Mouse (Mus musculus) cerebellum, adult 2 months (tissue): ENCODE measurements around the gene Plagl2. TPM values are rescaled to one million over a fixed set of nuclear protein-coding genes. Genes with fewer than 3 reads are reported as not detected.

Experiments used
- DNase-seq, 2 experiments: peaks; one replicate each; pipeline ENCODE4 v3.0.0; 2021
- H3K27ac ChIP-seq: fragments of 200-500 bp; 2 replicates; pipeline ENCODE4 v1.5.1; 2012; ENCODE audit warnings: low read length, control low read depth, inconsistent platforms; ENCODE audit not compliant: insufficient read depth
- H3K27me3 ChIP-seq: fragments of 200-500 bp; 2 replicates; pipeline ENCODE4 v1.6.1; 2012; ENCODE audit warnings: inconsistent platforms, mild to moderate bottlenecking, low read length, moderate library complexity; ENCODE audit not compliant: control insufficient read depth, insufficient read depth
- H3K4me1 ChIP-seq: fragments of 200-500 bp; 2 replicates; pipeline ENCODE4 v1.6.1; 2011; ENCODE audit warnings: low read length; ENCODE audit not compliant: control insufficient read depth, insufficient read depth
- H3K4me3 ChIP-seq: fragments of 200-500 bp; replicated peaks from 2 replicates; pipeline ENCODE3; 2011; ENCODE audit warnings: mild to moderate bottlenecking, low read depth, low read length, control low read depth; ENCODE audit not compliant: insufficient read depth
- CTCF ChIP-seq: fragments of 200-500 bp; IDR thresholded peaks from 2 replicates; pipeline ENCODE4 v1.5.1; 2011; ENCODE audit warnings: low read depth, mild to moderate bottlenecking, control low read depth, low read length, moderate library complexity, borderline replicate concordance; ENCODE audit not compliant: insufficient read depth
- POLR2A ChIP-seq: fragments of 200-500 bp; IDR thresholded peaks from 2 replicates; pipeline ENCODE4 v1.6.1; 2011; ENCODE audit warnings: low read length, control low read depth, borderline replicate concordance; ENCODE audit not compliant: insufficient read depth
- WGBS: fragments of 180-500 bp; shearing (Covaris S2); methylation state at CpG from one replicate; pipeline ENCODE4 v1.1.7; 2018; 5-methylcytosine and 5-hydroxymethylcytosine counted together
- polyA plus RNA-seq: library from polyadenylated mRNA; depleted of rRNA; stranded (reverse); fragments of >200 nt; gene quantifications from 2 replicates; pipeline ENCODE4 v1.2.3, GENCODE M21; 2012

Plagl2 gene
- polyA plus RNA-seq, 1 experiment: 4.8 TPM

DNA sequence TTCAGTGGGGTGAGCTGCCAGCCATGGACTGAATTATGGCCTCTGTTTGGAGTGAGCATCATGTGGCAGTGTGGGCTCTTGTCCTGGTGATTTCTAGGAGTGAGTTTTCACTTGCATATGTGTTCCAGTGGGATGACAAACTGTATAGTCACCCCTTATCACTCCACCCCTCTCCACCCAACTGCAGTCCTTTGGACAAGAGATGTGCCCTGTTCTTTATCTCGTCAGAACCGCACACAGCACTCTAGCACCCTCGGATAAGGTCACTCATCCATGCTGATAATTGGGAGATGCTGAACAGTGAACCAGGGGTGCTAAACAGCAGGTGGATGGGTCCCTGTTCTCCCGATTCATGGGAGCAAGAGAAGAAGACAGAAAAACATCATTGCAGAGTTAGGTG is 19.6 kb downstream of the Plagl2 start:
- H3K27me3 ChIP-seq: no peaks in the 10 kb centered on the region
- H3K27ac ChIP-seq: no peak overlapping the region
- DNase-seq: no peak
- TF ChIP-seq CTCF (no peak), POLR2A (no peak)
- H3K4me1 ChIP-seq: peaks cover 7% of the 10 kb centered on the region; the same call in 1 of the 2 replicates
- 88% methylated on average over 4 of the region's 4 CpGs for WGBS
- no peak overlapping the region for H3K4me3 ChIP-seq

DNA sequence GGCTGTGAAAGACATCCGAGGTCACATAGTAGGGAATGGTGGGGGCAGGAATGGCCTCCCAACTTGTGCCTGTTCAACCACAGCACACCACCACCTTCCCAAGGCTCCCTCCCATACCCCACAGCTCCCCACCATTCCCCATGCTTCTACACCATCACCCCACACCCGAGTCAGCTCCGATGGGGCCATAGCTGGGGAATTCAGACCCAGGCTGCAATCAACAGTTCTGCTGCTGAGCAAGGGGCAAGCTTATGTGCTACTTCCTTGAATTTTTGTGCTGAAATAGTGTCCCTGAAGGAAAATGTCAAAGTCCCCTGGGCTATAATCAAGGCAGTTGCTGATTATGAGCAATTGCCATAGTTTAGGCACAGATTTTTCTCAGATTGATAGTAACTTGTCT is 22.7 kb downstream of the Plagl2 start:
- Histone ChIP-seq H3K4me3 (no peak overlapping the region), H3K27ac (no peak overlapping the region), H3K27me3 (no peaks in the 10 kb centered on the region), H3K4me1 (no peaks in the 10 kb centered on the region)
- no peak for DNase-seq
- WGBS: 82% methylated on average over 3 of the region's 3 CpGs
- no peak for TF ChIP-seq CTCF
- no peak for TF ChIP-seq POLR2A

DNA sequence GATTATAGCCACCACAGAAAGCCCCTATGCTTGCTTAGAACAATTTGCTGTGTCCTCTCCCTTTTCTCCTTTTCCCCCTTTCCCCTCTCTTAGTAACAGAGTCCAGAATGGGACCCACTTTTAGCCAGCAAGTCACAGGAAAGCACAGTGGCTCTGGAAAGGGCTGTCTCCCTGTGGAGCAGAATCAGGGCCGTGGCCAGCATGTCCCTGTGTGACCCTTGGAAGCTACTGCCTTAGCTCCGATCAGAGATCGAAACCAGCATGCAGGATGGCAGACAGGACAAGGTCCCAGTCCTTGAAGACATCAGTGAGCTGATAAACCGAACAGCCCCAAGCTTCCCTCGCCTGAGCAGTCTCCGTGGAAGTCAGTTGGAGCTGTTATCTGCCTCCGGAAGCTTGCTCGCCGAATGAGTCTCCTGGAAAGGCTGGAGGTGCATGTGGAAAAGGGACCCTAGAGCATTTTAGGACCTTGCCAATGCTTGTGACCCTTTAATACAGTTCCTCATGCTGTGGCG is 23.3 kb downstream of the Plagl2 start:
- WGBS: 61% methylated on average over 10 of the region's 10 CpGs
- H3K4me3 ChIP-seq: no peak overlapping the region
- no peak overlapping the region for H3K27ac ChIP-seq
- no peak for TF ChIP-seq POLR2A
- TF ChIP-seq CTCF: no peak
- DNase-seq: no peak
- no peaks in the 10 kb centered on the region for H3K27me3 ChIP-seq
- H3K4me1 ChIP-seq: no peaks in the 10 kb centered on the region

DNA sequence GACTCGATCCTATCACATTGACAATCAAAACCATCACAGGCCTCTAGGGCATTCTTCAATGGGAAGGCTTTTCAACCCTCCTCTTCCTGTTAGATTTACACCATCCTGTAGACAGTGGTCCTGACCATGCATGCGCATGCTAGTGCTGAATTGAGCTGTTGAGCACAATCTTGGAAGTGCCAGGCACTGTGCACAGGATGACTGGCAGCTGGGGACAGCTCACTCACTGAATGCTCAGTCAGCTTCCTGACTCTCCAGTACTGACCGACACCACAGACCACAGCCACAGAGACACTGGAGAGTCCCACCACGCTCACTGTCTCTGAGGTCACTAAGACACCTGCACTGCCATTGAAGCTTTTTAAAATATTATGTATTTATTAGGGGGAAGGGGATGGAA is 25.8 kb downstream of the Plagl2 start:
- WGBS: 84% methylated on average over 4 of the region's 4 CpGs
- no peak overlapping the region for H3K27ac ChIP-seq
- no peak for TF ChIP-seq CTCF
- TF ChIP-seq POLR2A: no peak
- no peak overlapping the region for H3K4me3 ChIP-seq
- no peaks in the 10 kb centered on the region for H3K4me1 ChIP-seq
- no peak for DNase-seq
- H3K27me3 ChIP-seq: no peaks in the 10 kb centered on the region

DNA sequence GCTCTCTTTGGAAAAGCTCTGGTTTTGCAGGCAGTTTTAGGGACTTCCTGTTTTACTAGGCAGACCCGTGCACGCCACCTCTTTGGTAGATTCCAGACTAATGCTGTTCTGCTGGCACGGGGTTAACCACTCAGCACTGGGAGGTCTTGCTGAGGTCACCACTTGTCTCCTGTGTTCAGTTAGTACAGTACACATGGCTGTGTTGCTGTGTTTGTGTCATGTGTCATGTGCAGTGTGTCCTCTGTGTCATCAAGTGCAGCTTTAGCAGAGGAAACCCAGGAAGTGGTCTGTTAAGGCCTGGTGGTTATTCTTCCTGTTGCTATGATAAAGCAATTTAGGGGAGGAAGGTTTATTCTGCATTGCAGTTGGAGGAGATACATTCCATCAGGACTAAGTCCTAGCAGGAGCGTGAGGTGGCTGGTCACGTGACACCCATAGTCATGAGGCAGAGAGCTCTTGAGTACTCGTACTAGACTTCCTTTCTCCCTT is 26.4 kb downstream of the Plagl2 start:
- no peak overlapping the region for H3K4me3 ChIP-seq
- 80% methylated on average over 6 of the region's 6 CpGs for WGBS
- H3K27me3 ChIP-seq: no peaks in the 10 kb centered on the region
- H3K27ac ChIP-seq: no peak overlapping the region
- no peak for DNase-seq
- TF ChIP-seq CTCF (no peak), POLR2A (no peak)
- no peaks in the 10 kb centered on the region for H3K4me1 ChIP-seq

DNA sequence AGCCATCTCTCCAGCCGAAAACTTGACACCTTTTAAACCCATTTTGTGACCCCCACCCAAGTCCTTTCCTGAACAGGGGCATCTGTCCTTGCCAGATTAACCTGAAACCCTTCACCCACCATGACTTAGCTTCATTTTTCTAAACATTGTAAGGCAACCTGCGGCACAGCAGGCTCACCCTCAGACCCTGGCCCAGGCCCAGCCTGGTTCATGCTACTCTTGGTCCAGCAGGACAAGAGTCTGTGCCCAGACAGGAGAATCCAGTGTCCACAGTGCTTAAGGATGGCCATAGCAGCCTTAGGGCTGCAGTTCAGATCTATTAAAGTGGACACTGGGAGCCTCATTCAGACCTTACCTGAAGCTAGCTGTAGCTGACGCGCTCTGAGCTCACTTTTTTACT is 27.9 kb downstream of the Plagl2 start:
- no peak for TF ChIP-seq CTCF
- TF ChIP-seq POLR2A: no peak
- DNase-seq: no peak
- 77% methylated on average over 4 of the region's 4 CpGs for WGBS

DNA sequence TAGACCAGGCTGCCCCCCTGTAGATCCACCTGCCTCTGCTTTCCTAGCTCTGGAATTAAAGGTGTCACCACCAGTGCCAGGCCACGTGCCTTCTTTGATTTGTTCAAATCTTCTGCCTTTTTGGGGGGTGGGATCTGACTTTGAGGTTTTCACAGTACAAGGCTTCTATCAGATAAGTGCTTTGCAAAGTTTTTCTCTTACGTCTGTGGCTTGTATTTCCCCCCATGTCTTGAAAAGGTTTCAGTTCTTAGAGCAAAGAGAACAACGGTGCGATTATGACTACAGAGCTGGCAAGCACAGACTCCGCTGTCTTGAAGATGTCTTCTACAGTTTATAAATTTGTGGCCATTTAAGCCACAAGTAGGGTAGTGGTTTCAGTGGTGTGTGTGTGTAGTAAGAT is 29.8 kb downstream of the Plagl2 start:
- H3K4me3 ChIP-seq: no peak overlapping the region
- no peak for DNase-seq
- WGBS: 96% methylated on average over 5 of the region's 5 CpGs
- no peaks in the 10 kb centered on the region for H3K4me1 ChIP-seq
- H3K27ac ChIP-seq: no peak overlapping the region
- no peaks in the 10 kb centered on the region for H3K27me3 ChIP-seq
- TF ChIP-seq CTCF (no peak), POLR2A (no peak)

More for the DNA sequence above, 27.9 kb downstream of the Plagl2 start:
- Histone ChIP-seq H3K4me3 (no peak overlapping the region), H3K4me1 (no peaks in the 10 kb centered on the region), H3K27me3 (no peaks in the 10 kb centered on the region), H3K27ac (no peak overlapping the region)

DNA sequence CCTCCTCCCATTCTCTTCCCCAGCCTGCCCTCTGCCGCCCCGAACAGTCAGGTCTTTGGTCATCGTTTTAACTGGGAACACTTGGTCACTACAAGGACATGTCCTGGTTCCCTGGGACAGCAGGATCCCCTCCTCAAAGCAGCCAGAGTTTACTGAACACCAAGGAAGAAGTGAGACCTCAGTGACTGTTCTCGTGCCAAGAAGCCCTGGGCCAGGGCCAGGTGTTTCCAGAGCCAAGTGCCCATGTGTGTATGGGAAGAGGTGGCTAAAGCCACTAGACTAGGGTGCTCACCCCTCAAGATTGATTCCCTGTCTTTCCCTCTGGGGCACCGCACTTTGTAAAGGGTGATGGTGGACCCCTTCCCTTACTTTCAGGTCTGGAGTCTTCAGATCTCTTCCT is 31.9 kb downstream of the Plagl2 start:
- H3K27ac ChIP-seq: no peak overlapping the region
- no peaks in the 10 kb centered on the region for H3K4me1 ChIP-seq
- DNase-seq: peak; percentile 47 to 52
- no peak overlapping the region for H3K4me3 ChIP-seq
- WGBS: 30% methylated on average over 5 of the region's 5 CpGs
- TF ChIP-seq POLR2A (no peak), CTCF (no peak)
- H3K27me3 ChIP-seq: no peaks in the 10 kb centered on the region
